Mouse (Mus musculus): ENCODE results near the gene Mettl26. TPM values are rescaled to one million over a fixed set of nuclear protein-coding genes. Genes with fewer than 3 reads are reported as not detected.

Mettl26 gene
- total RNA-seq, 2 experiments from 2014 or later, result 37.6 to 40.3 TPM

DNA sequence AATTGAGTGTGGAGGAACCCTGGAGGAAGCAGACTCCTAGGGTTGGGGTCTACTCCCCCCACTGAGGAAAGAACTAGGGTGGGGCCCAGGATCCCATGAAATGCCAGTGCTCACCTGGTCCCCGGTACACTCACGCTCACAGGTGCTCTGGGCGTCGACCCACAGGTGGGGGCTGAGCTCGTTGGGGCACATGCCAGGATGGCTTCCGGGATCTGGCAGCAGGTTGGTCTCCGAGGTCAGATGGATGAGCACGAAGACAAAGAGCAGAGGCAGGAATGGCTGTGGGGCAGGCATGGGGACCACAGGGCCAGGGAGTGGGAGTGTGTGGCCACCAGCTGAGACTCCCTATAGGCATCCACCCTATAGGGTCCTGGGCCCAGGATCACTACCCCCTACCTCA, 4.9 kb downstream of the Mettl26 start:
- intact Hi-C loops (cut with DNase I), result loop anchor here (5.0 kb wide), 1 partner anchor 43 kb away; no protein-coding TSS in a partner anchor
- no peak for DNase-seq (ENCODE audit: low spot score in 2 of 2)

GRCm38 (mm10) chr17:25880196-25880910, 5.5 kb downstream of the Mettl26 start, which contains the start of gene Wfikkn1:
Gene Wfikkn1, minus strand, starts transcription at chr17:25880858.
- intact Hi-C loops (cut with DNase I), result no loop called here
- DNase-seq (ENCODE audit: low spot score in 2 of 2), result no peak

DNA sequence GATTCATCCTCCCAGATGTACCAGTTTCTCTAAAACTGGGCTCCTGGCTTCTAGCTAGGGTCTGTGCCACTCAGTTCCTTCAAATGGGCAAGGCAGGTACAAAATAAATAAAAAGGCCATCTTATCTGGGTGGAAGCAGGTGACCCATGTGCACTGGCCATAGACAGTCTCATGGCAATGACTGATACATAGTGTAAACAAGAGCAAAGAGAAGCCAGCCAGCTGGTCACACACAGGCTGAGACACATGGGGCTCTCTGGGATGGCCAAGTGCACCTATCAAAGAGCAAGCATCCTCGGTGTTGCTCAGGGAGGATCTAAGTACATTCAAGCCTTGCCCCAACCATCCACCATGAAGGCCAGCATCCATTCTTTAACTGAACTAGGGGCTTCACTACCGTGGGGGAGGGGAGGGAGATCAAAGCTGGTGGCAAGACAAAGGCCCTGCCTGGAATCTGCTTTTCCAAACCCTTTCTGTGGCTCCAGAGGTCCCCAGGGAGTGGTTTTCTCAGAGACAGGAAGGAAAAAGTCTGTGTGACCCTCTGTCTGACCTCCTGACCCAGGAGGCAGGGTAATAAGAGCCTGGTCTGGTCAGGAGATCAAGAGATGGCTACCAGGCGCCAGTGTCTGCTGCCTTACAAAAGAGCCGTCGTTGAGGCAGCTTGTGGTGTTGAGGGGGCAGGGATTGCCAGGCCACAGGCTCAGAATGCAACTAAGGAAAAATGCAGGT, 6.2 kb downstream of the Mettl26 start:
- DNase-seq (ENCODE audit: low spot score in 2 of 2), result no peak
- intact Hi-C loops (cut with DNase I), result no loop called here

DNA sequence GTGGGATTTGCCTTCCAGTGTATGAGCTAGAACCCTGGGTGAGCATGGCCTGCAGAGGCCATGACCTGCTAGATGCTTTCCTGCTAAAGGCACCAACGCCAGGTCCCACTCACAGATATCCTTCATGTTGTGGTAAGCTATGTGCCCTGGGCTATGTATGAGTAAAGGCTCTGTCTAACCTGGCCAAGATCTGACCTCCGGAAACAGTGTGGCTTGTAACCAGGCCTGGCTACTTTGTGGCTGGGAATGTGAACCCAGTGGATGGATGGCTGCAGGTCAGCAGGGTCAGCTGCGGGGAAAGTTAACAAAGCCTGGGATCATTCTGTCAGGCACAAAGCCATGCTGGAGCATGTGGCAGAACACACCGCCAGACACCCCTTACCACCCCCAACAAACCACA, 6.8 kb downstream of the Mettl26 start:
- intact Hi-C loops (cut with DNase I), result no loop called here
- DNase-seq (ENCODE audit: low spot score in 2 of 2), result no peak

- DNase-seq (ENCODE audit: low spot score in 2 of 2), result no peak
- intact Hi-C loops (cut with DNase I), result no loop called here
Measured at GRCm38 (mm10) chr17:25882306-25882705, 7.4 kb downstream of the Mettl26 start.

GRCm38 (mm10) chr17:25883268-25883667, 8.4 kb downstream of the Mettl26 start:
- no peak for DNase-seq (ENCODE audit: low spot score in 2 of 2)
- intact Hi-C loops (cut with DNase I), result no loop called here

GRCm38 (mm10) chr17:25883824-25884223, 8.9 kb downstream of the Mettl26 start:
- intact Hi-C loops (cut with DNase I), result no loop called here
- DNase-seq (ENCODE audit: low spot score in 2 of 2), result no peak

DNA sequence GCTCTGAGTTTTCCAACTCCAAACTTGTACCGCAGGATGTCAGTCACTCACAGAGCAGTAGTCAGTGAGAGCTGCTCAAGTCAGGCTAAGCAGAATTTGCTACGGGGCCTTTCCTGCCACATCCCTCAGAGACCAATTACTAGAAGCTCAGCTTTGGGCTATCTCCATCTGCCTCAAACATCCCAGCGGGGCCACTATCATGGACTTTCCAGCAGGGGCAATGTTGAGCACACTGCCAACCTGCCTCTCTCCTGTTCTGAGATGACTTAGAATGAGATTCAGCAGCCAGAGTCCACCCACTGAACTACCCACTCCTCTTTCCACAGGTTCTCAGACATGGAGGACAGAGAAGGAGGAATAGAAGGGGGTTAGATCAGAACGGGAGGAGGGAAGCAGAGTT, 10.8 kb downstream of the Mettl26 start:
- no peak for DNase-seq (ENCODE audit: low spot score in 2 of 2)
- intact Hi-C loops (cut with DNase I), result no loop called here

DNA sequence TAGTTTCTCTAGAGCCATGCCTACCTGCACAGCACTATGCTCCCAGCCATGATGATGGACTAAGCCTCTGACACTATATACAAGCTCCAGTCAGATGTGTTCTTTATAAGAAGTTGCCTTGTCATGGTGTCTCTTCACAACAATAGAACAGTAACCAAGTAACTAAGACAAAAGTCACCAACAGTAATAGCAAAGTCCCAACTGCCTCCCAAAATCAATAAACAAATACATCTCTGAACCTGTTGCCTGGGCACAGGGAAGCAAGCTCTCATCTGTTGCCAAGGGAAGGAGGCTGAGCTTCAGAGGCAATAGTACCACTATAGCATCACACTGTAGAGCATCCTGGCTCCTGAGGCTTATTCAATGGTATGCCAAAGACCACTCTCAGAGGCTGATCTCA, 11.9 kb downstream of the Mettl26 start:
- intact Hi-C loops (cut with DNase I), result no loop called here
- DNase-seq (ENCODE audit: low spot score in 2 of 2), result no peak

DNA sequence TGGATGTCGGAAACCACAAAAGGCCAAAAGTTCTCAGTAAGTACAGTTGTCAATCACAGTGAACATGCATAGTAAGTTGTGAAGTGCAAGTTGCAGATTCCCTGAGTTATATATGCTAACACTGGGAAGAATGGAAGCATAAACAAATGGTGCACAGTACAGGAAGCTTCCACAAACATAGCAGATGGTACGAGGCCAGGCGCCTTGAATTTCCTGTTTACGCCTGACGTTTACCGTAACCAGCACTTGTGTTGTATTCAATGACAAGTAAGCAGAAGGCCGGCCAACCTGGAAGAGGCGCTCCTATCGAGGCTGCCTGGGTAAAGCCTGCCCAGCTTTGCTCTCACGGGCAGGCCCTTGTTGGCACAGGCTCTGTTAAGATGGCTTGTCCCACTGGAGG, 12.6 kb downstream of the Mettl26 start:
- intact Hi-C loops (cut with DNase I), result no loop called here

GRCm38 (mm10) chr17:25888837-25889236, 14.0 kb downstream of the Mettl26 start:
- DNase-seq (ENCODE audit: low spot score in 2 of 2), result no peak
- intact Hi-C loops (cut with DNase I), result no loop called here

More for the DNA sequence above, 12.6 kb downstream of the Mettl26 start:
- no peak for DNase-seq (ENCODE audit: low spot score in 2 of 2)

DNA sequence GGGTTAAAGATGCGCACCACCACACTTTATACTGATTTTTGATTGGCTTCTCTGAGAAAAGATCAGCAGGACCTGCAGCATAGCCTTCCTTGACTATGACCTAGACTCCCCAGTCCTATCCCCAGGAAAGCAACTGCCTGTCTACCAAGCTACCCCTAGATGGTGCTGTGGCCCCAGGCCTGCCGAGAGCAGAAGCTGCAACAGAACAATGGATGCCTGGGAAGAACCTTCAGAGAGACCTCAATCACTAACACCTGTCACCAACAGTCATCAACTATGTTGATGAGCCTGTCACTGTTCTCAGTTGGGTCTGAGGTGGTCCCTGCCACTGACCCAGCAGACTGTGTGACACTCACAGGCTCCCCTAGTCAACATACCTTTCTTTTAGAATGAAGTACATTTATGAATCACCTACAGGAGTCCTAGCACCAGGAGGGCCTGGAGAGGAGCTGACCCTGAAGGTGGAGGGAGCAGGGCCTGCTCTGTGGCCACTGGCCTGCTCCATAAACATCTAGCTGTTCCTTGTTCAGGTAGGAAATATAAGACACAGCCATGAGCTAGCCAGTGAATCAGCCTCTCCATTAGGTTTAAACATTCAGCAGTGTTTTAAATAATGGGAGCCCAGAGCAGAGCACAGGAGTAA, 19.2 kb downstream of the Mettl26 start:
- DNase-seq (ENCODE audit: low spot score in 2 of 2), result peak in 1 of 2 experiments; percentile 71
- intact Hi-C loops (cut with DNase I), result loop anchor here (5.0 kb wide), 1 partner anchor 93 kb away; the partner anchor contains the start of gene Capn15

GRCm38 (mm10) chr17:25895415-25895814, 20.5 kb downstream of the Mettl26 start:
- DNase-seq (ENCODE audit: low spot score in 2 of 2), result no peak
- intact Hi-C loops (cut with DNase I), result no loop called here

DNA sequence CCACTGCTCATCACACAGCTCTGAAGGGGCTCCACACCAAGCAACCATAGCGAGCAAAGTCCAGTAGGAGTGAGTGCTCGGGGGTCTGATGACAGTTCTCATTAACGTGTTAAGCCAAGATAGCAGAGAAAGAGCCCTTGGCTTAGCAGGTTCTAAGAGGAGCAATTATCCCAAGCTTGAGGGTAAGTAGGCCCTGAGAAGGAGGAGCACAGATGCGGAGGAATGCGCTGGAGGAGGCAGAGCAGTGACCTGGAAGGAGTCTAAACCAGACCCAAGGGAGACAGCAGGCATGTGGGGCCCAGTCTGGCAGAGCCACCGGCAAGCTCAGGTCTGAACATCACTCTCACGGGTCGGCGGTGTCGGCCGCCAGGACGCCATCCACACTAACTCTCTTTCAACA, 21.0 kb downstream of the Mettl26 start:
- intact Hi-C loops (cut with DNase I), result loop anchor here (2.0 kb wide), 1 partner anchor 17 kb away; no protein-coding TSS in a partner anchor
- DNase-seq (ENCODE audit: low spot score in 2 of 2), result no peak

- DNase-seq (ENCODE audit: low spot score in 2 of 2), result no peak
- intact Hi-C loops (cut with DNase I), result no loop called here
Measured at GRCm38 (mm10) chr17:25900193-25900592, 25.3 kb downstream of the Mettl26 start.

DNA sequence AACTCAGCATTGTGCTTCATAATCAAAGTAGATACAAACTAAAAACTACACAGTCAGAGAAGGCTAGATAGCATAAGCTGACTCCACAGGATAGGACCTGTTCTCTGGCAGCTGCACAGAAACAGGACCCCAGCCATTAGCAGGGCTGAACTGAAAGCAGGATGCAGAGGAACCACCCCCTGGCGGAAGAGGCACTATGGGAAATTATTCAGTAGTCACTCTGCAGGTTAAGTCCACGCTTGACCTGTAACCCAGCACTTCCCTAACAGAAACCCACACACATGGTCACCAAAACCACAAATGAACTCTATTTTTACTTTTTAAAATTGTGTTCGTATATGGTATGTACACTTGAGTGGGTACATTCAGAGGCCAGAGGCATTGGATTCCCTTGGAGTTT, 28.2 kb downstream of the Mettl26 start:
- DNase-seq (ENCODE audit: low spot score in 2 of 2), result no peak
- intact Hi-C loops (cut with DNase I), result no loop called here

DNA sequence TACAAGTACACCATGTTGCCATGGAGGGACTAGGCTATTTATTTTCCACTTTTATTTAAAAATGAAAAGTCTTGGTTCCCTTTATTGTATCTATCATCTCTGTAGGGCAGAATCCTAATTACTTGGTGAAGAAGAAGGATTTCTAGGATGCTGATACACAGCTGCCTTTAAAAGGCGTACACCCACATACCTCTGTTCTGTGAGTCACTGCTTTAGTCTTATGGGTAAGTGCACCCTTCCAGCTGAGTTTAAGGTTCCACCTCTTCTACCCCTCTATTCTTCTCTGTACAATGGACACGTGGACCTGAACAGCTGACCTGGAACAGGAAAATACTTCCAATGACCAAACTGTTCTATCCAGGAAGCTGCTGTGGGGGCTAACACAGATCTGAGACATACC, 32.8 kb downstream of the Mettl26 start:
- intact Hi-C loops (cut with DNase I), result no loop called here
- DNase-seq (ENCODE audit: low spot score in 2 of 2), result no peak

DNA sequence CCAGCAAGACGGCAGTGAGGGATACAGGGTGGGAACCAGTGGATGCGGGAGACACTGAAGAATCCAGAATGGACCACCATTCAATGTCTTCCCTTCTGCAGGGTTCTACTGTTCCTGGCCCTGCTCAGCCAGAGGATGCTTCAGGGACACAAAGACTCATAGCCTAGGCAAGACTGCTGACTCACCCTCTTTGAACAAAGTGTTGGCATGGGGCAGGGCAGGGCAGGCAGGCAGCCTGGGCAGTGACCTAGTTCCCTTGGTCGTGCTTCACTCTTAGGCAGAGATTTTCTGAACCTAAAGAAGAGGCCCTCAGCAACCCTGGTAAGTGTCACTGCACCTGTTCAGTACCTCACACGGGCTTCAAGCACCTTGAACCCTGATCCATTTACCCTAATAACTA, 36.9 kb downstream of the Mettl26 start:
- intact Hi-C loops (cut with DNase I), result loop anchor here (2.0 kb wide), 1 partner anchor 15 kb away; no protein-coding TSS in a partner anchor
- DNase-seq (ENCODE audit: low spot score in 2 of 2), result no peak

- intact Hi-C loops (cut with DNase I), result loop anchor here (2.0 kb wide), 1 partner anchor 17 kb away; no protein-coding TSS in a partner anchor
- DNase-seq (ENCODE audit: low spot score in 2 of 2), result peak; percentile 57 to 72
Measured at GRCm38 (mm10) chr17:25913186-25913876, 38.5 kb downstream of the Mettl26 start.

DNA sequence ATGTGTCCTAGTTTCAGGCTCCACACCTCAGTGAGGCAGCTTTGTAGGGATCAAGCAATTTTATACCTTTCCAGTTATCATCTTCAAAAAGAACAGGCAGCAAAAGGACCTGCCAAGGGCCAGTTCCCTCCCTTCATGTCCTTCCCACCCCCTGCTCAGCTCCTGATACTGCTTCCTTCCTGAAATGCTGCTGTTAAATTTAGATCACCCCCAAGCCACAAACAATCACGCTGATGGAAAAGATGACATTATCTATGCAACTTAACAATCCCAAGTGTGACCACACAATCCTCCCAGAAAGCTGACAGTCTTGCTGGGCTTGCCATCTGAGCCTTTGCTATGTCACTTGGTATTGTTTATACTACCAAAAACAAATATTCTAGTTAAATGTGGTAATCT, 39.0 kb downstream of the Mettl26 start:
- intact Hi-C loops (cut with DNase I), result loop anchor here (2.0 kb wide), 1 partner anchor 17 kb away; no protein-coding TSS in a partner anchor
- DNase-seq (ENCODE audit: low spot score in 2 of 2), result no peak

Measured in left cerebral cortex, postnatal 14 days (tissue).